Mouse (Mus musculus) neural tube, embryonic 14.5 days (tissue): ENCODE measurements around the gene Hoxa3. TPM values are rescaled to one million over a fixed set of nuclear protein-coding genes. Genes with fewer than 3 reads are reported as not detected.

Source experiments
- ATAC-seq: fragments of 200-750 bp; cut with Nextera tagmentation; 2 replicates; pipeline ENCODE4 v1.8.0; 2017; ENCODE audit warnings: low read depth, mild to moderate bottlenecking, moderate TSS enrichment, moderate library complexity
- H3K27ac ChIP-seq: fragments of 300-500 bp; sonication (generic); 2 replicates; pipeline ENCODE4 v1.5.1; 2014; ENCODE audit warnings: low read depth, mild to moderate bottlenecking, control low read depth, low read length, moderate library complexity, mixed read lengths
- H3K27me3 ChIP-seq: fragments of 300-500 bp; sonication (generic); 2 replicates; pipeline ENCODE4 v1.6.1; 2014; ENCODE audit warnings: low read length; ENCODE audit not compliant: control insufficient read depth, insufficient read depth
- H3K36me3 ChIP-seq: fragments of 300-500 bp; sonication (generic); 2 replicates; pipeline ENCODE4 v1.6.1; 2014; ENCODE audit warnings: low read length, mixed read lengths; ENCODE audit not compliant: control insufficient read depth, insufficient read depth
- H3K4me1 ChIP-seq: fragments of 300-500 bp; sonication (generic); 2 replicates; pipeline ENCODE4 v1.6.1; 2014; ENCODE audit warnings: low read length; ENCODE audit not compliant: control insufficient read depth, insufficient read depth
- H3K4me2 ChIP-seq: fragments of 300-500 bp; sonication (generic); 2 replicates; pipeline ENCODE4 v1.6.1; 2014; ENCODE audit warnings: mild to moderate bottlenecking, low read depth, low read length, control low read depth
- H3K4me3 ChIP-seq: fragments of 300-500 bp; sonication (generic); 2 replicates; pipeline ENCODE4 v1.5.1; 2014; ENCODE audit warnings: low read depth, low read length, control low read depth, mixed read lengths
- H3K9ac ChIP-seq: fragments of 300-500 bp; sonication (generic); replicated peaks from 2 replicates; pipeline ENCODE4 v1.6.1; 2014; ENCODE audit warnings: low read depth, mild to moderate bottlenecking, control low read depth, low read length, mixed read lengths
- H3K9me3 ChIP-seq: fragments of 300-500 bp; sonication (generic); 2 replicates; pipeline ENCODE4 v1.6.1; 2016; ENCODE audit warnings: low read length; ENCODE audit not compliant: control insufficient read depth
- WGBS: fragments of 180-500 bp; shearing (Covaris S2); extraction: QIAGEN DNeasy Blood & Tissue Kit; methylation state at CpG from one replicate; pipeline ENCODE4 v1.1.7; 2014; 5-methylcytosine and 5-hydroxymethylcytosine counted together
- polyA plus RNA-seq: library from polyadenylated mRNA; unstranded; fragments of >200 nt; fragmentation: Nextera tagmentation; extraction: Ambion mirVana; gene quantifications from 2 replicates; pipeline ENCODE4 v1.2.1, GENCODE M21; 2014

Hoxa3 gene
- polyA plus RNA-seq, 1 experiment from 2014 or later = 13.4 TPM

- 7% methylated on average over 9 of the region's 9 CpGs for WGBS
These were observed 28.0 kb upstream of the Hoxa3 start for GRCm38 (mm10) chr6:52241001-52241621.

DNA sequence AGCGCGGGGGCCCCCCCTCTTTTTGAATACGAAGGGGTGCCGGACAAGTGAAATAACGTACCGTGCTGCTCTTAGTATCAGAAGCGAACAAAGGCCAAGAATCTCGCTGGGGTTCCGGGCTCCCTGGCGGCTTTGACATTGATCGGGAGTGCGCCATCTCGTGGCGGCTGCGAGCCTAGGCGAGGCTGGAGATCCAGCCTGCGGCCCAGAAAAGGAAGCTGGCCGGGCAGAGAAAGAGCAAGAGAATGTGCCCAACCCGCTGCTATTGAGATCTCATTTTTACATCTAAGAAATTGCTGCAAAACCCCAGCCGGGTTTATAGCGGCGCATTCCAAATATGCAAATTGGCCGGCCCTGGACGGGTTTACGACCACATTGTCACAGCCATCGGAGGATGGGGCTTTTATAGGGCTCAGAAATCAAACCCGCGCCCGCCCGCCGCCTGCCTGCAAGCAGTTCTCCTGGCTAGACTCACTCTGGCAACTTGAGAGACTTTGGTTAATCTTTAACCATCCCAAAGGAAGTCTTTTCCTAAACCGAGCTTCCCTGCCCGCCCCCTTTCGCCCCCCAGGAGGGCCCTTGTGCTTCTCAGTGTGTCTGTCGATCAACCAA, 27.4 kb upstream of the Hoxa3 start, which contains the start of gene Hoxa10:
Hoxa10 (minus strand) TSS at position 466 of the 612 bp plus-strand sequence.
- Histone ChIP-seq H3K27me3 (peaks cover 23% of the 10 kb centered on the region), H3K9ac (peak within 1 kb of the TSS; percentile 74), H3K27ac (peak within 1 kb of the TSS; percentile 96), H3K36me3 (no peaks in the 10 kb centered on the region), H3K4me3 (peak within 1 kb of the TSS; percentile 57), H3K4me2 (peak within 1 kb of the TSS; percentile 90), H3K4me1 (no peaks in the 10 kb centered on the region; the same call in 1 of the 2 replicates), H3K9me3 (no peaks in the 10 kb centered on the region)
- peak; percentile 66 for ATAC-seq
- WGBS = 2% methylated on average over 35 of the region's 35 CpGs

More at GRCm38 (mm10) chr6:52241001-52241621, 28.0 kb upstream of the Hoxa3 start:
- Histone ChIP-seq H3K4me1 (no peaks in the 10 kb centered on the region; the same call in 1 of the 2 replicates), H3K9ac (peak overlapping the region; percentile 74; the same call in 1 of the 2 replicates), H3K9me3 (no peaks in the 10 kb centered on the region), H3K4me3 (peak overlapping the region; percentile 57; the same call in 1 of the 2 replicates), H3K36me3 (no peaks in the 10 kb centered on the region), H3K27ac (peak overlapping the region; percentile 96), H3K4me2 (peak overlapping the region; percentile 90), H3K27me3 (peaks cover 27% of the 10 kb centered on the region)
- no peak for ATAC-seq

GRCm38 (mm10) chr6:52239625-52240388, 26.7 kb upstream of the Hoxa3 start:
- Histone ChIP-seq H3K9ac (peak overlapping the region; percentile 74), H3K27ac (peak overlapping the region; percentile 96), H3K4me3 (peak overlapping the region; percentile 57), H3K36me3 (no peaks in the 10 kb centered on the region), H3K4me1 (no peaks in the 10 kb centered on the region; the same call in 1 of the 2 replicates), H3K9me3 (no peaks in the 10 kb centered on the region), H3K27me3 (peaks cover 18% of the 10 kb centered on the region), H3K4me2 (peak overlapping the region; percentile 90)
- WGBS = 1% methylated on average over 30 of the region's 30 CpGs
- ATAC-seq = no peak

GRCm38 (mm10) chr6:52238976-52239375, 25.8 kb upstream of the Hoxa3 start:
- Histone ChIP-seq H3K9ac (peak overlapping the region; percentile 64), H3K4me1 (no peaks in the 10 kb centered on the region; the same call in 1 of the 2 replicates), H3K9me3 (no peaks in the 10 kb centered on the region), H3K27ac (peak overlapping the region; percentile 22; the same call in 1 of the 2 replicates), H3K27me3 (peaks cover 18% of the 10 kb centered on the region), H3K4me3 (peak overlapping the region; percentile 57), H3K36me3 (no peaks in the 10 kb centered on the region), H3K4me2 (peak overlapping the region; percentile 90)
- 4% methylated on average over 7 of the region's 7 CpGs for WGBS
- no peak for ATAC-seq

- no peaks in the 10 kb centered on the region; the same call in 1 of the 2 replicates for H3K4me1 ChIP-seq
- no peaks in the 10 kb centered on the region for H3K9me3 ChIP-seq
- H3K9ac ChIP-seq = peak overlapping the region; percentile 62
- no peak for ATAC-seq
- peaks cover 14% of the 10 kb centered on the region for H3K27me3 ChIP-seq
- H3K36me3 ChIP-seq = no peaks in the 10 kb centered on the region
- peak overlapping the region; percentile 57 for H3K4me3 ChIP-seq
- peak overlapping the region; percentile 56 for H3K27ac ChIP-seq
- H3K4me2 ChIP-seq = peak overlapping the region; percentile 90
- WGBS = 8% methylated on average over 7 of the region's 7 CpGs
These were observed 25.0 kb upstream of the Hoxa3 start for GRCm38 (mm10) chr6:52238155-52238545.

GRCm38 (mm10) chr6:52237346-52238154, 24.4 kb upstream of the Hoxa3 start:
- Histone ChIP-seq H3K27ac (peak overlapping the region; percentile 56), H3K9ac (peak overlapping the region; percentile 62), H3K4me3 (peak overlapping the region; percentile 57), H3K4me2 (peak overlapping the region; percentile 90), H3K4me1 (peaks cover 3% of the 10 kb centered on the region; the same call in 1 of the 2 replicates), H3K27me3 (peaks cover 10% of the 10 kb centered on the region), H3K36me3 (no peaks in the 10 kb centered on the region), H3K9me3 (no peaks in the 10 kb centered on the region)
- WGBS = 11% methylated on average over 10 of the region's 10 CpGs
- no peak for ATAC-seq

- Histone ChIP-seq H3K27ac (peak overlapping the region; percentile 36; the same call in 1 of the 2 replicates), H3K4me3 (peak overlapping the region; percentile 57), H3K9ac (peak overlapping the region; percentile 62; the same call in 1 of the 2 replicates), H3K4me1 (peaks cover 3% of the 10 kb centered on the region; the same call in 1 of the 2 replicates), H3K27me3 (peaks cover 4% of the 10 kb centered on the region; the same call in 1 of the 2 replicates), H3K4me2 (peak overlapping the region; percentile 90), H3K36me3 (no peaks in the 10 kb centered on the region), H3K9me3 (no peaks in the 10 kb centered on the region)
- ATAC-seq = no peak
- WGBS = 14% methylated on average over 3 of the region's 3 CpGs
These were observed 23.7 kb upstream of the Hoxa3 start for GRCm38 (mm10) chr6:52236806-52237205.

DNA sequence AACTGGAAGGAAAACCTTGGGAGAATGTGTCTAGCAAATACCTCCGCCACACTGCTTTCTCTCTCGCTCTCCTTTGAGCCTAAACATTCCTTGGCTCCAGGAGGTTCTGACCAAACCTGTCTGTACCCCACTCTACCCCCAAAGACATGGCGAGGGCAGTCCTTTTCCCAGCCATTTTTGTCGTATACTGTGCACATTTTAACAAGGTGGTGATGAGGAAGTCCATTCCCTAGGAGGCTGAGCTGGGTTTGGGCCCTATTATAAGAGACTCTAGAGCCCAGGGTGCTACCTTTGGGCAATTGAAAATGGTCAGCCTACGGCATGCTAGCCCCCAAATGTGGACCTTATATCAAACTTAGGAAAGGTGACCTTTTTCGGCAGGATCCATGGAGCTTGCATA, 22.7 kb upstream of the Hoxa3 start:
- 0 out of 2 replicates have a peak overlapping the region, but pooled peaks have one; percentile 36 for H3K27ac ChIP-seq
- H3K4me3 ChIP-seq = peak overlapping the region; percentile 57

More for the DNA sequence above, 22.7 kb upstream of the Hoxa3 start:
- Histone ChIP-seq H3K27me3 (no peaks in the 10 kb centered on the region), H3K4me2 (peak overlapping the region; percentile 90), H3K9ac (peak overlapping the region; percentile 92; the same call in 1 of the 2 replicates), H3K36me3 (no peaks in the 10 kb centered on the region), H3K4me1 (peaks cover 3% of the 10 kb centered on the region; the same call in 1 of the 2 replicates), H3K9me3 (no peaks in the 10 kb centered on the region)
- WGBS = 30% methylated on average over 6 of the region's 6 CpGs
- no peak for ATAC-seq
